Comparison of ENCODE assay signal across 8 mouse cellular contexts in the genomic region with DNA sequence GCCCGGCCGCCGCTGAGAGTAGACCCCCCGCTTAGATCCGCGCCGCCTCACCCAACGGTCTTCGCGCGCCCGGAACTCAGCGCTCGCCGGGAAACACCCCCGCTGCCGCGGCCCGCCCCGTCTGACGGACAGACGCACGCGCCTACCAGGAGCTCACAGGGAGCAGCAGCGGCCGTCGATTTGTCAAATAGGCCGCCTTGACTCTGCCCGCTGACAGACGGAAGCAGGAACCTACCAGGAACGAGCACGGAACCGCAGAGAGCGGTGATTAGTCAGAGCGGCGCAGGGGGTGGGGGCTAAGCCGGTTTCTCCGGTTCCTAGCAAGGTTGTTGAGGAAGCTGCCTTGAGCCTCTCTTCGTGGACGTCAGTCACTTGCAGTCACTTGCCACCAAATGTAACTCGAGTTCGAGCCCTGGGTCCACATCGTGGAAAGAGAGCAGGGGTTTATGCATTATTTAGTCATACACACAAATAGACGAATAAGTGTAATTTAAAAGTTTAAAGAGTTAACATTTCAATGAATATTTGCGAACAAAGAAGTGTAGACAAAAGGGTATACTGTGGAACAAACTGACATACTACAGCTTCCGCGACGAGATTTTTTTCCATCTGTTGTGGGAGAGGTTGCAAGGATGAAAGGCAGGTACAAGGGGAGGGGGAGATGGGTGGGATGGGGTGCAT. TPM values are rescaled to one million over a fixed set of nuclear protein-coding genes. Genes with fewer than 3 reads are reported as not detected.
DNase-seq lines count a peak whose midpoint lies in the region; ATAC-seq lines count a peak whose summit lies in the region.

Traf2 (minus strand) TSS at position 130 of the 681 bp plus-strand sequence.

- no peaks in the 10 kb centered on the region for H3K9me3 ChIP-seq in hindbrain, embryonic 16.5 days (ENCODE audit: control insufficient read depth, low read length)

- H3K36me3 ChIP-seq in hindbrain, embryonic 16.5 days (ENCODE audit: control insufficient read depth, insufficient read depth, low read length): no peaks in the 10 kb centered on the region
- no peaks in the 10 kb centered on the region for H3K36me3 ChIP-seq in macrophage (ENCODE audit: inconsistent target)

- H3K27me3 ChIP-seq in hindbrain, embryonic 16.5 days (replicated peaks; ENCODE audit: control insufficient read depth, insufficient read depth, low read length): no peaks in the 10 kb centered on the region

- peak within 1 kb of the TSS; percentile 35; the same call in 1 of the 2 replicates for H3K27ac ChIP-seq in hindbrain, embryonic 16.5 days (ENCODE audit: low read depth, low read length)
- H3K27ac ChIP-seq in macrophage: peak within 1 kb of the TSS; percentile 47

- peak within 1 kb of the TSS; percentile 62 for H3K4me2 ChIP-seq in hindbrain, embryonic 16.5 days (ENCODE audit: low read length)

- DNase-seq in WW6 (ENCODE audit: low read depth, low spot score): peak; percentile 93
- peak; percentile 96 to 99 for DNase-seq in cerebellum, postnatal 4 days (ENCODE audit: low spot score in 2 of 2)
- DNase-seq in gastrocnemius, adult 18-20 months (ENCODE audit: low spot score): peak; percentile 99
- peak; percentile 99 for DNase-seq in left cerebral cortex, adult 18-20 months (ENCODE audit: low spot score in 2 of 2)
- DNase-seq in right cerebral cortex, adult 18-20 months: peak; percentile 100
- DNase-seq in urinary bladder, postnatal 10 days (ENCODE audit: low spot score): peak; percentile 97

- WGBS in hindbrain, embryonic 16.5 days: 3% methylated on average over 44 of the region's 48 CpGs
- 2% methylated on average over 48 of the region's 48 CpGs for WGBS in macrophage (ENCODE audit: missing documents)

- peak; percentile 100 for ATAC-seq in hindbrain, embryonic 16.5 days

- H3K4me1 ChIP-seq in hindbrain, embryonic 16.5 days (ENCODE audit: control insufficient read depth, insufficient read depth, low read depth, low read length): peaks cover 5% of the 10 kb centered on the region

- peak within 1 kb of the TSS; percentile 57 for H3K4me3 ChIP-seq in hindbrain, embryonic 16.5 days (ENCODE audit: low read length)
- H3K4me3 ChIP-seq in macrophage (ENCODE audit: inconsistent target): peak within 1 kb of the TSS; percentile 80

- peak within 1 kb of the TSS; percentile 74 for H3K9ac ChIP-seq in hindbrain, embryonic 16.5 days (ENCODE audit: low read depth, low read length)

- H3K79me2 ChIP-seq in macrophage (ENCODE audit: inconsistent target): peaks cover 45% of the 10 kb centered on the region

RNA-seq across cellular contexts. Expression of gene Traf2, which starts in this region (rescaled TPM):
- total RNA-seq in gastrocnemius, adult 18-20 months (2021): 10 to 100 TPM; 13.7 to 15.1 TPM
- 16.8 and 17.8 TPM in 2 replicates for polyA plus RNA-seq in hindbrain, embryonic 16.5 days (2015; fragmentation: Nextera tagmentation; extraction: Ambion mirVana)
- 10 to 100 TPM; 11.6 to 11.9 TPM for total RNA-seq in left cerebral cortex, adult 18-20 months (2021)
- total RNA-seq in macrophage (2018; cell fraction: chromatin; rRNA removed): 10 to 100 TPM; 26.4 to 95.2 (median 63.5) TPM
- total RNA-seq in macrophage (2018; cell fraction: cytosol; rRNA removed): 10 to 100 TPM in 23 of 26 experiments, 1 to 10 TPM in 3; 9.2 to 38.3 (median 25.0) TPM
- 10 to 100 TPM; 18.0 to 75.5 (median 40.4) TPM for total RNA-seq in macrophage (2018; cell fraction: nucleus; rRNA removed)
- 6.2 to 13.5 TPM (median 12.4 TPM) in 3 replicates for polyA plus RNA-seq in macrophage (2018)

Comparison
In these comparisons a context has a peak if more than half of its experiments do, and no peak if none do; other contexts are left out.
1. Peak in every context shown above with its lines: DNase-seq, ATAC-seq, H3K4me3 ChIP-seq and H3K27ac ChIP-seq.